Mouse (Mus musculus): ENCODE results near the gene Reps2. TPM values are rescaled to one million over a fixed set of nuclear protein-coding genes. Genes with fewer than 3 reads are reported as not detected.

Reps2 gene
- 1.8 TPM in 2 replicates for polyA plus RNA-seq (2015; fragmentation: Nextera tagmentation; extraction: Ambion mirVana)

DNA sequence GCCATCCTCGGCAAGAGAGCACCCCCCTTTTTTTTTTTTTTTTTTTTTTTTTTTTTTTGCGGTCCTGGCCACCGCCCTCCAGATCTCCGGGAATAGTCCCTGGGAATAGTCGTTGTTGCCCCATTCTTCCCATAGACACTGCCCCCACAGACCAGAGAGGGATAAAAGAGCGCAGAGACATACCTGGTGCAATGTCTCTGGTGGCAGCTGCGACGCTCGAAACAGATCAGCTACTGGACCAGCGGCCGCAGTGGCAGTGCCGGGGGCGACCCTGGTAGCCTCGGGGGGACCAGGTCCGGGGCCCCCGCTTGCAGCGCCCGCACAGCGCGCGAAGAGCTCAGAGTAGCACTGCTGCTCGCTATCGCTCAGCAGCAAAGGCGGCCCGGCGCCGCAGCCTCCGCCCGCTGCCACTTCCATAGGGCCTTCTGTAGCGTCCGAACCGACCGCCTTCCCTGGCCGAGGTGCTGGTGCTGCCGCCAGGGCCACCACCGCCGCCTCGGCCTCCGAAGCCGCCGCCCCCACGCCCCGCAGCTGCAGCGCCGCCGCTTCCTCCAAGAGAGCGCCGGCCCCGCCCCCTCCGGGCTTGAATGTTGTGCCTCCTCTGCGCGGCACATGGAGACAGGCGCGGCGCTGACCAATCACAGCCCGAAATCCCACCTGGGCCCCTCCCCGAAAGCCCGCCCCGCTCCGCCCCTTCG is at the start of gene Reps2:
Reps2 (minus strand) TSS at position 559 of the 698 bp plus-strand sequence.
- WGBS: 20% methylated on average over 55 of the region's 61 CpGs
- no peaks in the 10 kb centered on the region for H3K36me3 ChIP-seq
- ATAC-seq (ENCODE audit: low read depth): peak; percentile 98

DNA sequence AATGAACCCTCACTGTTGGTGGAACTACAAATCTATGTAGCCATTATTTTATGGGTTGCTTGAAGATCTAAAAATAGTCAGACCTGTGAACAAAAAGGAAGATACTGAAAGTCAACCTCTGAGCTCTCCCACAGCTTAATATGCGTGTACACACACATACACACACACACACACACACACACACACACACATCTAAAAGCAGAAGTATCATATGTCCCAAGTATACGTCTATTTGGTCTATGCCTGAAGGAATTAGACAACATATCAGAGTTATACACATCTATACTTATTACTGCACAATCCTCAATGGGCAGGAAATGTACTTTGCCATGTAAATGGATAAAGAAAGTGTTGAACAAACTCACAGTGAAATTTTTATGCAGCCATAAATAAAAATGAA is 47.8 kb upstream of the Reps2 start:
- peaks cover 2% of the 10 kb centered on the region; the same call in 1 of the 2 replicates for H3K27me3 ChIP-seq
- H3K9me3 ChIP-seq: no peaks in the 10 kb centered on the region
- no peak for ATAC-seq (ENCODE audit: low read depth)
- H3K4me3 ChIP-seq: no peak overlapping the region
- H3K4me1 ChIP-seq (replicated peaks): no peaks in the 10 kb centered on the region
- H3K9ac ChIP-seq: no peak overlapping the region
- WGBS: 56% methylated on average over 2 of the region's 2 CpGs
- no peak overlapping the region for H3K27ac ChIP-seq (replicated peaks)
- H3K4me2 ChIP-seq: no peak overlapping the region
- no peaks in the 10 kb centered on the region for H3K36me3 ChIP-seq

More for the DNA sequence above, at the start of gene Reps2:
- Histone ChIP-seq H3K4me3 (peak within 1 kb of the TSS; percentile 59), H3K4me1 (replicated peaks) (no peaks in the 10 kb centered on the region), H3K9ac (peak within 1 kb of the TSS; percentile 71), H3K27me3 (peaks cover 51% of the 10 kb centered on the region), H3K27ac (replicated peaks) (no peak within 1 kb of the TSS), H3K9me3 (no peaks in the 10 kb centered on the region), H3K4me2 (peak within 1 kb of the TSS; percentile 64)

DNA sequence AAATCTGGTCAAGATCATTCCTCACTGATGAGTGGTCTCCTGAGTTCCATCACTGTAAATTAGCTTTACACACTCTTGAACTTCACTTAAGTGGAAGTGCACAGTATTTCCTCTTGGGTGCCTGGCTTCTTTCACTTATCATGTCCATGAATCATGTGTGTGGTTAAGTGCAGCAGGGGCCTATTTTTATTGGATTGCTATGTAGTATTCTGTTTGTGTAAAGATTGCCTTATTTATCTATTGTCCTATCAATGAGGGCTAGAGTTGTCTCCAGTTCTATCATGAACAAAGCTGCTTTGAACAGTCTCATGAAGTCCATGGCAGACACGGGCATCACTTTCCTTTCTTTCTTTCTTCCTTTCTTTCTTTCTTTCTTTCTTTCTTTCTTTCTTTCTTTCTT is 41.9 kb upstream of the Reps2 start:
- 93% methylated on average over 1 of the region's 1 CpGs for WGBS
- no peak overlapping the region for H3K9ac ChIP-seq
- no peak for ATAC-seq (ENCODE audit: low read depth)

DNA sequence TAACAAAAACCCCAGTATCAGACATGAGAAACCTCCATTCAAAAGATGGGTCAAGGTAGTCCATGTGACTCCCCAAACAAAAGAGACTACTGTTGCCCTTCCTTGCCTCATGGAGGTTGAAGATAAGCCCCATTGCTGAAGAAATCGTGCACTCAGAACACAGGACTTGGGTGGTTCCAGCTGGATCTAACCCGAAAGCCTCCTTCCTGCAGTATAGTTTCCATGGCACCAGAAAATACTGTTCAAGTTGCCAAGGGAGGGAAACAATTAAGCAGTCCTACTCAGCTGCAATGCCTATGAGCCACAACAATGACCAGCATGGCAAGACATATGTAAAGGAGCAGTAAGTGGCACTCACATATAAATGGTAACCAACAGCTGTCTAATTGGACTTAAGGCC is 36.1 kb upstream of the Reps2 start:
- Histone ChIP-seq H3K27me3 (peaks cover 4% of the 10 kb centered on the region; the same call in 1 of the 2 replicates), H3K36me3 (no peaks in the 10 kb centered on the region), H3K4me1 (replicated peaks) (no peaks in the 10 kb centered on the region), H3K4me3 (no peak overlapping the region), H3K4me2 (no peak overlapping the region), H3K27ac (replicated peaks) (no peak overlapping the region), H3K9ac (no peak overlapping the region), H3K9me3 (no peaks in the 10 kb centered on the region)
- ATAC-seq (ENCODE audit: low read depth): no peak
- 54% methylated on average over 2 of the region's 2 CpGs for WGBS

More for the DNA sequence above, 41.9 kb upstream of the Reps2 start:
- H3K27me3 ChIP-seq: no peaks in the 10 kb centered on the region; the same call in 1 of the 2 replicates
- no peaks in the 10 kb centered on the region for H3K9me3 ChIP-seq
- no peak overlapping the region for H3K27ac ChIP-seq (replicated peaks)
- H3K4me2 ChIP-seq: no peak overlapping the region
- H3K36me3 ChIP-seq: no peaks in the 10 kb centered on the region
- no peak overlapping the region for H3K4me3 ChIP-seq
- no peaks in the 10 kb centered on the region for H3K4me1 ChIP-seq (replicated peaks)

DNA sequence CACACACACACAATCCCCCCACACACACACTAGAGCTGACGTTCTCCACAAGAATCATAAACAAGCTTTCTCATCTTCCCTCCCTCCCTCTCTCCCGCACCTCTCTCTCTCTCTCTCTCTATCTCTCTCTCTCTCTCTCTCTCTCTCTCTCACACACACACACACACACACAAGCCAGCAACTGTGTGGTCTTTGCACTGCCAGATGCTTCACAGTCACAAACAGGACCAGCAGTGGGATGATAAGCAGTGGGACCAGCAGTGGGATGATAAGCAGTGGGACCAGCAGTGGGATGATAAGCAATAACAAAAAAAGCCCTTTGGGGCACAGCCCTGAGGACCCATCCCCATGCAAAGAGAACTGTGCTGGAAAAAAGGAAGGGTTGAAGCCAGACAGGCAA is 35.4 kb upstream of the Reps2 start:
- Histone ChIP-seq H3K9me3 (no peaks in the 10 kb centered on the region), H3K4me2 (no peak overlapping the region), H3K27ac (replicated peaks) (no peak overlapping the region), H3K4me3 (no peak overlapping the region), H3K9ac (no peak overlapping the region), H3K27me3 (peaks cover 4% of the 10 kb centered on the region; the same call in 1 of the 2 replicates), H3K4me1 (replicated peaks) (no peaks in the 10 kb centered on the region), H3K36me3 (no peaks in the 10 kb centered on the region)
- ATAC-seq (ENCODE audit: low read depth): no peak
- 73% methylated on average over 2 of the region's 2 CpGs for WGBS

DNA sequence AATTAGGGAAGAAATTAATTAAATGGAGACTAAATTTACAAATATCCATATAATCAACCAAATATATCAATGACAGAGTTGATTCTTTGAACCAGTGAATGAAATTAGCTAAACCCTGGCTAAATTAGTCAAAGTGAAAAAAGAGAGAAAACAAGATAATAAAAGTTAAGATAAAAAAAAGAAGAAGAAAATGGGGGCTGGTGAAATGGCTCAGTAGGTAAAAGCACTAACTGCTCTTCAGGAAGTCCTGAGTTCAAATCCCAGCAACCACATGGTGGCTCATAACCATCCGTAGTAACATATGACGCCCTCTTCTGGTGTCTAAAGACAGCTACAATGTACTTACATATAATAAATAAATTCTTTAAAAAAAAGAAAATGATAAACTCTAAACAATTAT is 22.7 kb upstream of the Reps2 start:
- no peaks in the 10 kb centered on the region for H3K9me3 ChIP-seq
- no peak overlapping the region for H3K9ac ChIP-seq
- no peaks in the 10 kb centered on the region for H3K36me3 ChIP-seq
- H3K4me3 ChIP-seq: no peak overlapping the region
- WGBS: 76% methylated on average over 2 of the region's 2 CpGs
- H3K27ac ChIP-seq (replicated peaks): no peak overlapping the region
- no peaks in the 10 kb centered on the region for H3K4me1 ChIP-seq (replicated peaks)
- no peak for ATAC-seq (ENCODE audit: low read depth)
- H3K27me3 ChIP-seq: 0 out of 2 replicates have a peak, but pooled peaks cover 4% of the 10 kb centered on the region
- no peak overlapping the region for H3K4me2 ChIP-seq

GRCm38 (mm10) chrX:162660182-162660581 is 16.7 kb upstream of the Reps2 start:
- ATAC-seq (ENCODE audit: low read depth): no peak
- H3K36me3 ChIP-seq: no peaks in the 10 kb centered on the region
- H3K9ac ChIP-seq: no peak overlapping the region
- no peak overlapping the region for H3K4me3 ChIP-seq
- peaks cover 4% of the 10 kb centered on the region for H3K27me3 ChIP-seq
- H3K9me3 ChIP-seq: no peaks in the 10 kb centered on the region
- no peaks in the 10 kb centered on the region for H3K4me1 ChIP-seq (replicated peaks)
- 78% methylated on average over 1 of the region's 1 CpGs for whole genome bisulfite sequencing
- no peak overlapping the region for H3K27ac ChIP-seq (replicated peaks)
- H3K4me2 ChIP-seq: no peak overlapping the region

- no peaks in the 10 kb centered on the region; the same call in 1 of the 2 replicates for H3K27me3 ChIP-seq
- H3K9ac ChIP-seq: no peak overlapping the region
- no peak overlapping the region for H3K27ac ChIP-seq (replicated peaks)
- H3K9me3 ChIP-seq: no peaks in the 10 kb centered on the region
- no peaks in the 10 kb centered on the region for H3K36me3 ChIP-seq
- H3K4me1 ChIP-seq (replicated peaks): no peaks in the 10 kb centered on the region
- no peak for ATAC-seq (ENCODE audit: low read depth)
- no peak overlapping the region for H3K4me2 ChIP-seq
- no peak overlapping the region for H3K4me3 ChIP-seq
- 84% methylated on average over 7 of the region's 7 CpGs for WGBS
Measured at GRCm38 (mm10) chrX:162653518-162653917, 10.1 kb upstream of the Reps2 start.

- H3K9me3 ChIP-seq: no peaks in the 10 kb centered on the region
- WGBS: 89% methylated on average over 3 of the region's 3 CpGs
- H3K9ac ChIP-seq: no peak overlapping the region
- H3K27ac ChIP-seq (replicated peaks): no peak overlapping the region
- H3K4me3 ChIP-seq: no peak overlapping the region
- no peak for ATAC-seq (ENCODE audit: low read depth)
- H3K4me1 ChIP-seq (replicated peaks): no peaks in the 10 kb centered on the region
- no peak overlapping the region for H3K4me2 ChIP-seq
- no peaks in the 10 kb centered on the region; the same call in 1 of the 2 replicates for H3K27me3 ChIP-seq
- H3K36me3 ChIP-seq: no peaks in the 10 kb centered on the region
Measured at GRCm38 (mm10) chrX:162652445-162652844, 9.0 kb upstream of the Reps2 start.

DNA sequence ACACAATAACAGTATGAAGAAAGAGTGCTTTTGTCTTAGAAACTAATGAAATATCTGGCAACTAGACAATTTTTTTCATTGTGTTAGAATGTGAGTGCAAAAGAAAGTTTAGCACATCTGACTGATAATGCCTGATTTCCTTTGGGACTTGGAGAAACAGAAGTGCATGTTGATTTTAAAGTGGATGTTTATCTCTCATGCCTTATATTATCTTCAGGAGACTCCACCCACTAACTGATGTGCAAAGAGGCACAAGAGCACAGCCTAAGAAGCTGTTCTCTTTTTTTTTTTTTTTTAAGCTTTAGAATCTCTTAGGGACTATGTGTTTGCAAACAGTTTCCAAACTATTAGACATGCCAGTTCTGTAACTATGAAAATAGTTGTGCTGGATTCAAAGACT is 7.7 kb upstream of the Reps2 start:
- Histone ChIP-seq H3K4me1 (replicated peaks) (no peaks in the 10 kb centered on the region), H3K36me3 (no peaks in the 10 kb centered on the region), H3K9me3 (no peaks in the 10 kb centered on the region), H3K4me3 (no peak overlapping the region), H3K9ac (no peak overlapping the region), H3K27me3 (peaks cover 12% of the 10 kb centered on the region), H3K27ac (replicated peaks) (no peak overlapping the region), H3K4me2 (no peak overlapping the region)
- no peak for ATAC-seq (ENCODE audit: low read depth)

GRCm38 (mm10) chrX:162643789-162644092 is 292 bp upstream of the Reps2 start:
- no peaks in the 10 kb centered on the region for H3K4me1 ChIP-seq (replicated peaks)
- peak overlapping the region; percentile 64 for H3K4me2 ChIP-seq
- ATAC-seq (ENCODE audit: low read depth): no peak; the same call in 1 of the 2 replicates
- peak overlapping the region; percentile 59 for H3K4me3 ChIP-seq
- no peaks in the 10 kb centered on the region for H3K9me3 ChIP-seq
- no peak overlapping the region for H3K9ac ChIP-seq
- H3K27ac ChIP-seq (replicated peaks): no peak overlapping the region
- WGBS: 12% methylated on average over 4 of the region's 4 CpGs
- H3K36me3 ChIP-seq: no peaks in the 10 kb centered on the region
- H3K27me3 ChIP-seq: peaks cover 51% of the 10 kb centered on the region

- H3K4me1 ChIP-seq (replicated peaks): no peaks in the 10 kb centered on the region
- peak overlapping the region; percentile 71 for H3K9ac ChIP-seq
- peaks cover 54% of the 10 kb centered on the region for H3K27me3 ChIP-seq
- ATAC-seq (ENCODE audit: low read depth): peak; percentile 45; the same call in 1 of the 2 replicates
- H3K4me2 ChIP-seq: peak overlapping the region; percentile 64
- no peak overlapping the region for H3K27ac ChIP-seq (replicated peaks)
- H3K4me3 ChIP-seq: peak overlapping the region; percentile 59
- H3K36me3 ChIP-seq: no peaks in the 10 kb centered on the region
- no peaks in the 10 kb centered on the region for H3K9me3 ChIP-seq
- 52% methylated on average over 11 of the region's 11 CpGs for WGBS
Measured at GRCm38 (mm10) chrX:162642402-162643090, 903 bp downstream of the Reps2 start.
